Mouse (Mus musculus) naive thymus-derived CD4-positive, alpha-beta T cell, adult 5 months (primary cell): ENCODE measurements around the gene Dcdc2b. TPM values are rescaled to one million over a fixed set of nuclear protein-coding genes. Genes with fewer than 3 reads are reported as not detected.

Source experiments
- polyA plus RNA-seq: library from polyadenylated mRNA; unstranded; fragments of 100-300 nt; shearing (Covaris generic); gene quantifications from one replicate; pipeline ENCODE4 v1.2.1, GENCODE M21; 2017

Dcdc2b gene
- polyA plus RNA-seq: 5.6 TPM

GRCm38 (mm10) chr4:129614093-129614492 is at the start of gene Dcdc2b:
Gene Dcdc2b, minus strand, starts transcription at chr4:129614257.

GRCm38 (mm10) chr4:129640638-129641467 is 26.8 kb upstream of the Dcdc2b start, which contains the start of gene Txlna:
Gene Txlna, minus strand, starts transcription at chr4:129641065.

GRCm38 (mm10) chr4:129623681-129624091 is 9.6 kb upstream of the Dcdc2b start, which contains the start of gene Ccdc28b:
Gene Ccdc28b, minus strand, starts transcription at chr4:129623947.

GRCm38 (mm10) chr4:129618786-129619691 is 5.0 kb upstream of the Dcdc2b start, which contains the start of gene Iqcc:
Gene Iqcc, minus strand, starts transcription at chr4:129619099.

GRCm38 (mm10) chr4:129600233-129601158 is 13.6 kb downstream of the Dcdc2b start, which contains the start of the genes Eif3i and Tmem234:
Gene Eif3i, minus strand, starts transcription at chr4:129600648.
Gene Tmem234, plus strand, starts transcription at chr4:129600668.

GRCm38 (mm10) chr4:129578466-129578865 is 35.6 kb downstream of the Dcdc2b start, which contains the start of gene Fam167b:
Gene Fam167b, minus strand, starts transcription at chr4:129578549.

GRCm38 (mm10) chr4:129573430-129573829 is 40.6 kb downstream of the Dcdc2b start, which contains the start of gene Lck:
Gene Lck, minus strand, starts transcription at chr4:129573641.

Other genes starting within 250 kb of the Dcdc2b start
- gene Zbtb8a, start 236.1 kb downstream of the Dcdc2b start, polyA plus RNA-seq: 5.2 TPM
- not detected for gene Zbtb8b, start 173.4 kb downstream of the Dcdc2b start, polyA plus RNA-seq
- gene Bsdc1, start 152.7 kb downstream of the Dcdc2b start, polyA plus RNA-seq: 86.3 TPM
- not detected for gene Tssk3, start 123.2 kb downstream of the Dcdc2b start, polyA plus RNA-seq
- not detected for gene Fam229a, start 123.1 kb downstream of the Dcdc2b start, polyA plus RNA-seq
- 10.7 TPM for gene Marcksl1, start 100.7 kb downstream of the Dcdc2b start, polyA plus RNA-seq
- gene Hdac1, start 71.5 kb downstream of the Dcdc2b start, polyA plus RNA-seq: 174 TPM
- gene Lck, start 40.6 kb downstream of the Dcdc2b start, polyA plus RNA-seq: 1,237 TPM
- gene Fam167b, start 35.7 kb downstream of the Dcdc2b start, polyA plus RNA-seq: 0.50 TPM
- gene Eif3i, start 13.6 kb downstream of the Dcdc2b start, polyA plus RNA-seq: 167 TPM
- gene Tmem234, start 13.6 kb downstream of the Dcdc2b start, polyA plus RNA-seq: 203 TPM
- gene Iqcc, start 4.8 kb upstream of the Dcdc2b start, polyA plus RNA-seq: 22.1 TPM
- 11.5 TPM for gene Ccdc28b, start 9.7 kb upstream of the Dcdc2b start, polyA plus RNA-seq
- gene Txlna, start 26.8 kb upstream of the Dcdc2b start, polyA plus RNA-seq: 73.9 TPM
- 22.9 TPM for gene Kpna6, start 58.5 kb upstream of the Dcdc2b start, polyA plus RNA-seq
- gene Tmem39b, start 82.6 kb upstream of the Dcdc2b start, polyA plus RNA-seq: 16.5 TPM
- 146 TPM for gene Khdrbs1, start 128.0 kb upstream of the Dcdc2b start, polyA plus RNA-seq
- gene Ptp4a2, start 197.0 kb upstream of the Dcdc2b start, polyA plus RNA-seq: 391 TPM